Mouse (Mus musculus) embryonic facial prominence, embryonic 11.5 days (tissue): ENCODE measurements around the gene Sst. TPM values are rescaled to one million over a fixed set of nuclear protein-coding genes. Genes with fewer than 3 reads are reported as not detected.

Experiments used
- ATAC-seq: fragments of 200-750 bp; cut with Nextera tagmentation; replicated peaks from 2 replicates; pipeline ENCODE4 v1.8.0; 2017; ENCODE audit warnings: low read depth; ENCODE audit not compliant: insufficient number of reproducible peaks, low FRiP score, low TSS enrichment
- DNase-seq: peaks from one replicate; pipeline ENCODE4 v3.0.0-alpha.2; 2015; ENCODE audit warnings: low spot score
- H3K27ac ChIP-seq: fragments of 300-500 bp; sonication (generic); replicated peaks from 2 replicates; pipeline ENCODE4 v1.5.1; 2014; ENCODE audit warnings: mild to moderate bottlenecking, low read depth, low read length, control low read depth
- H3K27me3 ChIP-seq: fragments of 300-500 bp; sonication (generic); 2 replicates; pipeline ENCODE4 v1.6.1; 2014; ENCODE audit warnings: mild to moderate bottlenecking, low read length, moderate library complexity, mixed read lengths; ENCODE audit not compliant: control insufficient read depth, insufficient read depth
- H3K36me3 ChIP-seq: fragments of 300-500 bp; sonication (generic); replicated peaks from 2 replicates; pipeline ENCODE4 v1.6.1; 2014; ENCODE audit warnings: low read depth, mild to moderate bottlenecking, low read length, moderate library complexity, mixed read lengths; ENCODE audit not compliant: control insufficient read depth, insufficient read depth
- H3K4me1 ChIP-seq: fragments of 300-500 bp; sonication (generic); 2 replicates; pipeline ENCODE4 v1.6.1; 2014; ENCODE audit warnings: low read length, mixed read lengths; ENCODE audit not compliant: control insufficient read depth, insufficient read depth
- H3K4me2 ChIP-seq: fragments of 300-500 bp; sonication (generic); 2 replicates; pipeline ENCODE4 v1.6.1; 2014; ENCODE audit warnings: low read depth, mild to moderate bottlenecking, control low read depth, low read length, moderate library complexity
- H3K4me3 ChIP-seq: fragments of 300-500 bp; sonication (generic); 2 replicates; pipeline ENCODE4 v1.5.1; 2014; ENCODE audit warnings: low read depth, low read length, control low read depth
- H3K9ac ChIP-seq: fragments of 300-500 bp; sonication (generic); replicated peaks from 2 replicates; pipeline ENCODE4 v1.6.1; 2014; ENCODE audit warnings: mild to moderate bottlenecking, control low read depth, low read length
- H3K9me3 ChIP-seq: fragments of 300-500 bp; sonication (generic); replicated peaks from 2 replicates; pipeline ENCODE4 v1.6.1; 2016; ENCODE audit warnings: mild to moderate bottlenecking, low read length, inconsistent platforms, mixed read lengths; ENCODE audit not compliant: control insufficient read depth
- WGBS: fragments of 180-500 bp; shearing (Covaris S2); extraction: QIAGEN DNeasy Blood & Tissue Kit; methylation state at CpG from one replicate; pipeline ENCODE4 v1.1.7; 2014; 5-methylcytosine and 5-hydroxymethylcytosine counted together
- polyA plus RNA-seq: library from polyadenylated mRNA; unstranded; fragments of >200 nt; fragmentation: Nextera tagmentation; extraction: Ambion mirVana; gene quantifications from 2 replicates; pipeline ENCODE4 v1.2.1, GENCODE M21; 2014

The Sst gene
- polyA plus RNA-seq, 1 experiment from 2014 or later = 61.2 TPM

GRCm38 (mm10) chr16:23898840-23899239, 8.1 kb upstream of the Sst start:
- 11% methylated on average over 12 of the region's 12 CpGs for WGBS
- DNase-seq (peak; percentile 91), ATAC-seq (0 out of 2 replicates have a peak, but pooled peaks have one; percentile 65)
- no peak overlapping the region for H3K4me3 ChIP-seq
- no peak overlapping the region for H3K9ac ChIP-seq
- H3K4me2 ChIP-seq = peak overlapping the region; percentile 19; the same call in 1 of the 2 replicates
- H3K27me3 ChIP-seq = no peaks in the 10 kb centered on the region
- H3K36me3 ChIP-seq = no peaks in the 10 kb centered on the region
- H3K4me1 ChIP-seq = no peaks in the 10 kb centered on the region
- no peak overlapping the region for H3K27ac ChIP-seq
- no peaks in the 10 kb centered on the region for H3K9me3 ChIP-seq

GRCm38 (mm10) chr16:23897984-23898586, 7.3 kb upstream of the Sst start:
- DNase-seq (peak; percentile 83), ATAC-seq (no peak)
- no peak overlapping the region for H3K4me3 ChIP-seq
- H3K27ac ChIP-seq = no peak overlapping the region
- 17% methylated on average over 15 of the region's 15 CpGs for WGBS
- H3K9ac ChIP-seq = no peak overlapping the region
- no peaks in the 10 kb centered on the region for H3K27me3 ChIP-seq
- peak overlapping the region; percentile 17; the same call in 1 of the 2 replicates for H3K4me2 ChIP-seq
- no peaks in the 10 kb centered on the region for H3K36me3 ChIP-seq
- H3K9me3 ChIP-seq = no peaks in the 10 kb centered on the region
- H3K4me1 ChIP-seq = no peaks in the 10 kb centered on the region

DNA sequence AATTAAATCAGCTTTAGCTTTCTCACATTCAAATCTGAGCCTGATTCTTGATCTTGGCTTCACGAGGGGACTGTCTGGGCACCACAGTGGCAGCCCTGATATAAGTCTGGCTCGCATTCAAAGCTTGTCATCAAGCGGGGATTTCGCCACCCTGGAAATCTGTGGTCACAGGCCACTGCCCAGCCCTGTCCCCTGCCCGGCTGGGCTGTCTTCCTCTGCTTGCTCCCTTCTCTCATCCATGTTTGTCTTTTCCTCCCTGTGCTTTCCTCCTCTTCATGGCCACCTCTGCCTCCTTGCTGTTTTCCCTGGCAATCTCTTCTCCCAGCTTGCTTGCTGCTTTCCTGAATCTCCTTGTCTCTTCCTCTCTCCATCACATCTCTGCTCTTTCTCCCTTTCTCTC, 6.7 kb upstream of the Sst start:
- no peaks in the 10 kb centered on the region for H3K9me3 ChIP-seq
- H3K4me1 ChIP-seq = no peaks in the 10 kb centered on the region
- WGBS = 61% methylated on average over 5 of the region's 5 CpGs
- H3K4me3 ChIP-seq = no peak overlapping the region
- no peak for DNase-seq
- no peaks in the 10 kb centered on the region for H3K27me3 ChIP-seq
- H3K9ac ChIP-seq = no peak overlapping the region
- no peak overlapping the region for H3K27ac ChIP-seq
- H3K4me2 ChIP-seq = no peak overlapping the region
- no peak for ATAC-seq
- H3K36me3 ChIP-seq = no peaks in the 10 kb centered on the region

DNA sequence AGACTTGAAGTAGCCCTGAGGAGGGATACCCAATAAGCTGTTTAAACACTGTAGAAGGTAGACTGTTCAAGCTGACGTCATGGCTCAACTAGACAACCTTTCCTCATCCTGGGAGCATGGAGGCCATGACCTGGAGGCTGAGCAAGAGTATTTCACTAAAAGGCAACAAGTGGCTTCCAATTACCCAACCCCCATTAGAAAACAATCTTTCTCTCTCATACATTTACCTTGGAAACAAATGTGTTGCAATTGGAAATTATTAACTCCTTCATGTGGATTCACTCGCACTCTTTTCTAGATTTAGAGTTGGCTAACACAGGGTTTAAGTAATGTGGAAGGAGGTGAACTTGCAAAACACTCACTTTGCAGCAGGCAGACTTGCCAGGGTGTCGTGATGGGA, 4.4 kb upstream of the Sst start:
- 83% methylated on average over 3 of the region's 3 CpGs for WGBS

DNA sequence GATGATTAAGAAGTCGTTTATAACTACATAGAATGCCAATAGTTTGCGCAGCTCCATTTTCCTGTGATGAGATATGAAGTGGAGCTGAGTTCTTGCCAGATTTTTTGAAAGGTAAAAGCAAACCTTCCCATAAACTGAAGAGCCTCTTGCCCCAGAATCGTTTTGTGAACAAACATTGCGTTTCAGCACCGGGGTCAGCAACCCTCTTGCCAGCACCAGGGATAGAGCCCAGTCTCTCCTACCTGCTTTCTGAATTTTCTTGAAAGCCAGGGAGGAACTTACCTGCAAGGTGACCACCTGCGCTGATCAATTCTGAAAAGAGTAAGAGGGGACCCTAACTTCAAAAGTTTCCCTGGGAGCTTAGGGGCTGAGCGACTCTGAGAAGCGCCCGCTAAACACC, 607 bp downstream of the Sst start:
- no peak overlapping the region for H3K4me3 ChIP-seq

More for the DNA sequence above, 4.4 kb upstream of the Sst start:
- Histone ChIP-seq H3K9me3 (no peaks in the 10 kb centered on the region), H3K9ac (no peak overlapping the region), H3K4me2 (no peak overlapping the region), H3K27me3 (0 out of 2 replicates have a peak, but pooled peaks cover 7% of the 10 kb centered on the region), H3K4me1 (no peaks in the 10 kb centered on the region), H3K36me3 (no peaks in the 10 kb centered on the region), H3K27ac (no peak overlapping the region), H3K4me3 (no peak overlapping the region)
- DNase-seq = no peak
- no peak for ATAC-seq

DNA sequence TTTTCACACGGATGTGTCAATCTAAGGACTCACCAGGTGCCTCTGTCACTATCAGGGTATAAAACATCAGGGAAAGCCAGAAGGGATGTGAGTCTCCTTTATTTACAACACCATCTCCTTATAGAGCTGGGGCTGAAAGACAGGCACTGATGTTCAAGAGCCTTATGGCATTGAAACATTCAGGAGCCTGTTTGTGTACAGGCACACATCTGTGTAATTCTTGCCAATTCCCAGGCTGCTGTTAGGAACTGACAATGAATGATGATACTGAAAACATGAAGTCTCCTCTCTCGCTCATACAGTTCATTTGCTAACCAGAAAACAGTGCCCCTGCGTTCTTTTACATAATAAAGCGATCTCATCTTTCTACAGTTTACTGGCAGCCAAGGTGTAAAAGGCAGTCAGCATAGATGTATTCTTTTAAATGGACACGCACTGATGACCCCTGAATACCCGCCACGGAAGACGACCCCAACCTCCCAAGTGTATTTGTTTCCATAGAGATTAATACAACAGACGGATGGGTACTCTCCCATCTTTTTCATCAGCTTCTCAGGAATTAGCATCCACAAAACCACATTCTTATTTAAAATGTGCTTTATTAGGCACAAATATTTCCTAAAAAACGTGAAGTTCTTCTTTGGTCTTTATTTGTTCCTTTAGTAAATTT, 2.7 kb downstream of the Sst start:
- Histone ChIP-seq H3K27me3 (0 out of 2 replicates have a peak, but pooled peaks cover 7% of the 10 kb centered on the region), H3K4me1 (no peaks in the 10 kb centered on the region), H3K27ac (no peak overlapping the region), H3K36me3 (no peaks in the 10 kb centered on the region), H3K9ac (no peak overlapping the region), H3K9me3 (no peaks in the 10 kb centered on the region), H3K4me3 (no peak overlapping the region), H3K4me2 (no peak overlapping the region)
- ATAC-seq = no peak
- WGBS = 75% methylated on average over 10 of the region's 10 CpGs
- DNase-seq = no peak

More for the DNA sequence above, 607 bp downstream of the Sst start:
- Histone ChIP-seq H3K9ac (no peak overlapping the region), H3K4me1 (no peaks in the 10 kb centered on the region), H3K36me3 (no peaks in the 10 kb centered on the region), H3K27ac (no peak overlapping the region), H3K27me3 (0 out of 2 replicates have a peak, but pooled peaks cover 7% of the 10 kb centered on the region), H3K4me2 (no peak overlapping the region), H3K9me3 (no peaks in the 10 kb centered on the region)
- WGBS = 7% methylated on average over 9 of the region's 9 CpGs
- ATAC-seq (no peak), DNase-seq (peak; percentile 74)

DNA sequence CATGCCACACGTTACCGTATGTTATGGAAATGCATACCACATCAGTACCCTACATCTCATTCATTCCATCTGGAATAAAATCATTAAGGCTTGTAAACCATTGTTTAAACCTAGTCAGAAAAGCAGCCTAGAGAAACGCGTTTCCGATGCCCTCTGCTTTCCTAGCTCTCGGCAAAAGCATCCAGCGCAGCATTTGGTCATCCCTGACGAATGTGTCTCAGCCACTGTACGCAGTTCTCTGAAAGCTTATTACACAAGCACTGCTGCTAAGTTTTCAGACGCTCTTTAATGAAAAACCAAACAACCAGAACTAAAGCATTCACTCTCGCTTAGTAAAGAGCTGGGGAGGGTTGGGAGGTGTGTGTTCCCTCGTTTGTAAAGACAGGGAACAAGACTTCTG, 5.7 kb downstream of the Sst start:
- Histone ChIP-seq H3K27me3 (no peaks in the 10 kb centered on the region), H3K4me3 (no peak overlapping the region), H3K36me3 (no peaks in the 10 kb centered on the region), H3K4me1 (no peaks in the 10 kb centered on the region), H3K27ac (no peak overlapping the region), H3K9ac (no peak overlapping the region), H3K4me2 (no peak overlapping the region), H3K9me3 (no peaks in the 10 kb centered on the region)
- ATAC-seq (no peak), DNase-seq (no peak)
- WGBS = 73% methylated on average over 12 of the region's 12 CpGs

GRCm38 (mm10) chr16:23855242-23855641, 35.5 kb downstream of the Sst start:
- no peak overlapping the region for H3K9ac ChIP-seq
- no peaks in the 10 kb centered on the region for H3K27me3 ChIP-seq
- H3K27ac ChIP-seq = no peak overlapping the region
- DNase-seq (no peak), ATAC-seq (no peak)
- no peaks in the 10 kb centered on the region for H3K9me3 ChIP-seq
- H3K4me1 ChIP-seq = no peaks in the 10 kb centered on the region
- no peaks in the 10 kb centered on the region for H3K36me3 ChIP-seq
- no peak overlapping the region for H3K4me2 ChIP-seq
- 82% methylated on average over 1 of the region's 1 CpGs for WGBS
- H3K4me3 ChIP-seq = no peak overlapping the region
